Mouse (Mus musculus): ENCODE data around the gene Sgce. TPM values are rescaled to one million over a fixed set of nuclear protein-coding genes. Genes with fewer than 3 reads are reported as not detected.
"Not testable (repeated sequence)": the region's sequence is repeated elsewhere in the genome, so short reads cannot be mapped to it uniquely, and the experiment has no call there.

The Sgce gene
- 10 to 100 TPM; 35.2 to 35.8 TPM for total RNA-seq (2021)
- long read RNA-seq, transcript Sgce-205 (11 exons, 1,696 nt): major isoform, 13 of 43 reads
- long read RNA-seq, partial matches to known transcripts: 22 of 43 reads
- long read RNA-seq, other reads (novel, unspliced or antisense): 1 of 43 reads

- peak; percentile 37 to 74 for DNase-seq (ENCODE audit: low spot score in 2 of 2)
These were observed at the start of gene Sgce, which contains the start of gene Peg10 for GRCm38 (mm10) chr6:4746696-4747439. Gene Sgce, minus strand, starts transcription at chr6:4747207. Gene Peg10, plus strand, starts transcription at chr6:4747306.

- DNase-seq (ENCODE audit: low spot score in 2 of 2): no peak
These were observed 49.3 kb upstream of the Sgce start for GRCm38 (mm10) chr6:4796281-4796680.

GRCm38 (mm10) chr6:4762252-4762651, 15.2 kb upstream of the Sgce start:
- no peak for DNase-seq (ENCODE audit: low spot score in 2 of 2)

- DNase-seq (ENCODE audit: low spot score in 2 of 2): not testable (repeated sequence)
These were observed 14.6 kb upstream of the Sgce start for GRCm38 (mm10) chr6:4761415-4762142.

GRCm38 (mm10) chr6:4754886-4755285, 7.9 kb upstream of the Sgce start:
- no peak for DNase-seq (ENCODE audit: low spot score in 2 of 2)

- no peak for DNase-seq (ENCODE audit: low spot score in 2 of 2)
These were observed 7.3 kb upstream of the Sgce start for GRCm38 (mm10) chr6:4754286-4754685.

GRCm38 (mm10) chr6:4751355-4751754, 4.3 kb upstream of the Sgce start:
- no peak for DNase-seq (ENCODE audit: low spot score in 2 of 2)

GRCm38 (mm10) chr6:4749091-4749490, 2.1 kb upstream of the Sgce start:
- peak; percentile 93 to 94 for DNase-seq (ENCODE audit: low spot score in 2 of 2)

GRCm38 (mm10) chr6:4748506-4748961, 1.5 kb upstream of the Sgce start:
- peak in 1 of 2 experiments; percentile 28 for DNase-seq (ENCODE audit: low spot score in 2 of 2)

- peak; percentile 61 to 73 for DNase-seq (ENCODE audit: low spot score in 2 of 2)
These were observed 884 bp upstream of the Sgce start for GRCm38 (mm10) chr6:4747677-4748505.

GRCm38 (mm10) chr6:4746036-4746695, 841 bp downstream of the Sgce start:
- DNase-seq (ENCODE audit: low spot score in 2 of 2): peak in 1 of 2 experiments; percentile 14

GRCm38 (mm10) chr6:4740511-4740910, 6.5 kb downstream of the Sgce start:
- peak; percentile 19 to 53 for DNase-seq (ENCODE audit: low spot score in 2 of 2)

- no peak for DNase-seq (ENCODE audit: low spot score in 2 of 2)
These were observed 7.3 kb downstream of the Sgce start for GRCm38 (mm10) chr6:4739522-4740355.

- no peak for DNase-seq (ENCODE audit: low spot score in 2 of 2)
These were observed 8.3 kb downstream of the Sgce start for GRCm38 (mm10) chr6:4738717-4739116.

GRCm38 (mm10) chr6:4738034-4738629, 8.9 kb downstream of the Sgce start:
- no peak for DNase-seq (ENCODE audit: low spot score in 2 of 2)

GRCm38 (mm10) chr6:4736372-4736771, 10.6 kb downstream of the Sgce start:
- no peak for DNase-seq (ENCODE audit: low spot score in 2 of 2)

- DNase-seq (ENCODE audit: low spot score in 2 of 2): no peak
These were observed 13.8 kb downstream of the Sgce start for GRCm38 (mm10) chr6:4733208-4733607.

GRCm38 (mm10) chr6:4731675-4732074, 15.3 kb downstream of the Sgce start:
- DNase-seq (ENCODE audit: low spot score in 2 of 2): no peak

- DNase-seq (ENCODE audit: low spot score in 2 of 2): no peak
These were observed 18.7 kb downstream of the Sgce start for GRCm38 (mm10) chr6:4728305-4728704.

Measured in layer of hippocampus, adult 18-20 months (tissue).